Mouse (Mus musculus): ENCODE data around the gene Nr6a1.

DNA sequence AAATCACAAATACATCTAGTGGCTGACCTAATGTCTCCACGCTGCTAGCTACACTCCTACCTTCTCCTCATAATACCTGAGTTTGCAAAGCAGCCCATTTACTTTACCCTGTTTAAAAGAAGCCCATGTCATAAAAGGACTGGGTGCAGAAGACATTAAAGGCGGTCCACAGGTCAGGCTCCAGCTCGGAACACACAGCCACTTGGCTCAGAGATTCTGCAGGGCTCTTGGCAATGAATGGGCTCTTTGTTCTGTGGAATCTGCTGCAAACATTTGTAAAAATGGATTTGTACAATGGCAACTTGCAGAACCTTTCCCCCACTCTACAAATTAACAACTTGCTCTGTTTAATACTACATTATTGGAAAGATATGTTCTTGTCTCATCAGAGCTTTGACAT lies 202.1 kb downstream of the Nr6a1 start:
- no peak for TF ChIP-seq TAL1 (conservative IDR thresholded peaks at IDR 0.05; ENCODE audit: low read depth, low read length)
- no peak for TF ChIP-seq CTCF (IDR thresholded peaks at IDR 0.05; ENCODE audit: low read depth, low read length)
- TF ChIP-seq GATA1 (IDR thresholded peaks at IDR 0.05; ENCODE audit: borderline replicate concordance, low read length): no peak
